1 mouse cellular context compared by ENCODE assay signal in the genomic region with DNA sequence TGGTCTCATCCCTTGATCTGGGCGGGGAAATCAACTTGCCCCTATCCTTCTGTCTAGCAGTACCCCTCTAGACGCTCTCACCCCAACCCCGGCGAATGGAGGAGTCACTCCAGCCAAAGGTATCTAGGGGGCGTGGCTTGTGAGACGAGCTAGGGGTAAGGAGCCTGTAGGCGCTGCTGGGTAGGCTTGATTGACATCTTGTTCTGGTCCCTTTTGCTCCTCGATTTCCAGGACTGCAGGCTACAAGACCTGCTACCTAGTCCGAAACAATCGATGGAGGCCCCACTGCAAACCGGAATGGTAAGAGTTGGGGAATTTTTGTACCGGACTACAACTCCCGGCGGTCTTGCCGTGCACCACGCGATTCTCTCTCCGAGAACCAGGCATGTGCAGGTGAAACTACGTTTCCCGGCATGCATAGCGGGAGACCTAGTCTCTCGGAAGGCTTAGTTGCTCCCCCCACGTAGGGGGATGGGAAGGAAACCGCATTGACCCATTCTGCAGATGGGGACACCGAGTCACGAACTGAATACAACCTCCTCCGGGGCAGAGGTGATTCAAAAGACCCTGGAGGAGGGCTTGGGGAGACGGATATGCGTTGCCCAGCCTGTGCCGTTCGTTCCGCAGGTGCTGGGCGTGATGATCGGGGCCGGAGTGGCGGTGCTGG.
A peak's percentile ranks its signal among the peaks of the same experiment; 100 is the strongest.
TF ChIP-seq lines count a peak whose summit lies in the region.

No protein-coding gene starts in this region.

TF ChIP-seq in CH12.LX, 34 proteins besides CTCF, POLR2A, EP300 and RAD21:
- TF ChIP-seq MYC (IDR thresholded peaks at IDR 0.05; ENCODE audit: low read depth, low read length) (peak; percentile 90), MXI1 (IDR thresholded peaks at IDR 0.05; ENCODE audit: low read depth, low read length) (peak; percentile 84), GABPA (IDR thresholded peaks at IDR 0.05; ENCODE audit: insufficient replicate concordance, low read depth, low read length) (peak; percentile 69; the same call in 1 of the 2 replicates), ZMIZ1 (IDR thresholded peaks at IDR 0.05; ENCODE audit: low read depth, low read length) (no peak), NRF1 (IDR thresholded peaks at IDR 0.05; ENCODE audit: low read depth, low read length) (peak; percentile 73), MAZ (IDR thresholded peaks at IDR 0.05; ENCODE audit: low read depth, low read length) (peak; percentile 91), ZKSCAN1 (IDR thresholded peaks at IDR 0.05; ENCODE audit: borderline replicate concordance, low read depth, low read length) (peak; percentile 5; the same call in 1 of the 2 replicates), ETS1 (conservative IDR thresholded peaks at IDR 0.05; ENCODE audit: low read depth, low read length) (peak; percentile 36; the same call in 1 of the 2 replicates), SIN3A (IDR thresholded peaks at IDR 0.05; ENCODE audit: low read length) (peak; percentile 76), ELF1 (IDR thresholded peaks at IDR 0.05; ENCODE audit: low read depth, low read length) (peak; percentile 84), BHLHE40 (IDR thresholded peaks at IDR 0.05; ENCODE audit: low read depth, low read length) (peak; percentile 37; the same call in 1 of the 2 replicates), UBTF (IDR thresholded peaks at IDR 0.05; ENCODE audit: low read depth, low read length) (no peak), MAX (IDR thresholded peaks at IDR 0.05; ENCODE audit: low read length) (peak; percentile 83), NELFE (IDR thresholded peaks at IDR 0.05; ENCODE audit: low read depth, low read length) (no peak), KAT2A (IDR thresholded peaks at IDR 0.05; ENCODE audit: insufficient replicate concordance, low read length) (peak; percentile 96), RCOR1 (conservative IDR thresholded peaks at IDR 0.05; ENCODE audit: low read depth, low read length) (no peak; the same call in 1 of the 2 replicates), MEF2A (IDR thresholded peaks at IDR 0.05; ENCODE audit: borderline replicate concordance, low read depth, low read length) (peak; percentile 57; the same call in 1 of the 2 replicates), IRF4 (IDR thresholded peaks at IDR 0.05; ENCODE audit: low read depth, low read length) (peak; percentile 63), CHD2 (IDR thresholded peaks at IDR 0.05; ENCODE audit: low read length) (peak; percentile 100), SMC3 (IDR thresholded peaks at IDR 0.05; ENCODE audit: low read depth, low read length) (no peak), TCF12 (IDR thresholded peaks at IDR 0.05; ENCODE audit: low read depth, low read length) (peak; percentile 53), POLR2AphosphoS2 (IDR thresholded peaks at IDR 0.05; ENCODE audit: low read depth, low read length) (peak; percentile 75; the same call in 1 of the 2 replicates), TBP (conservative IDR thresholded peaks at IDR 0.05; ENCODE audit: low read depth, low read length) (0 out of 2 replicates have a peak, but pooled peaks have one; percentile 65), JUN (IDR thresholded peaks at IDR 0.05; ENCODE audit: insufficient read depth, low read depth, low read length) (no peak), CHD1 (IDR thresholded peaks at IDR 0.05; ENCODE audit: low read depth, low read length) (no peak), USF1 (IDR thresholded peaks at IDR 0.05; ENCODE audit: low read depth, low read length) (peak; percentile 22; the same call in 1 of the 2 replicates), HCFC1 (IDR thresholded peaks at IDR 0.05; ENCODE audit: low read depth, low read length) (peak; percentile 100), ZNF384 (IDR thresholded peaks at IDR 0.05; ENCODE audit: low read depth, low read length) (no peak)
